Mouse (Mus musculus) brain, embryonic 14.5 days (tissue): ENCODE measurements around the gene Ptpn14. TPM values are rescaled to one million over a fixed set of nuclear protein-coding genes. Genes with fewer than 3 reads are reported as not detected.

Source experiments
- DNase-seq: peaks from one replicate; pipeline ENCODE4 v3.0.0-alpha.2; 2011; ENCODE audit warnings: low read depth
- CTCF ChIP-seq: fragments of 200-500 bp; IDR thresholded peaks from 2 replicates; pipeline ENCODE4 v1.5.1; 2012; ENCODE audit warnings: inconsistent platforms, mild to moderate bottlenecking, moderate library complexity, borderline replicate concordance; ENCODE audit not compliant: insufficient read depth, insufficient read length; ENCODE audit errors: extremely low read depth
- POLR2A ChIP-seq: fragments of 200-500 bp; IDR thresholded peaks from 2 replicates; pipeline ENCODE4 v1.6.1; 2012; ENCODE audit warnings: mild to moderate bottlenecking, inconsistent platforms, borderline replicate concordance; ENCODE audit not compliant: poor library complexity, insufficient read depth, insufficient read length, severe bottlenecking; ENCODE audit errors: extremely low read depth
- polyA plus RNA-seq: library from polyadenylated mRNA; depleted of rRNA; stranded (reverse); fragments of >200 nt; gene quantifications from 2 replicates; pipeline ENCODE4 v1.2.3, GENCODE M21; 2012

Gene Ptpn14
- polyA plus RNA-seq, 1 experiment: 4.9 TPM

GRCm38 (mm10) chr1:189727346-189727883, 653 bp upstream of the Ptpn14 start:
- peak; percentile 46 for DNase-seq
- TF ChIP-seq POLR2A (no peak), CTCF (no peak)

GRCm38 (mm10) chr1:189728784-189729115, 682 bp downstream of the Ptpn14 start:
- no peak for DNase-seq

GRCm38 (mm10) chr1:189729141-189729815, 1.2 kb downstream of the Ptpn14 start:
- no peak for TF ChIP-seq CTCF
- no peak for TF ChIP-seq POLR2A
- DNase-seq: no peak

More at GRCm38 (mm10) chr1:189728784-189729115, 682 bp downstream of the Ptpn14 start:
- TF ChIP-seq CTCF (no peak), POLR2A (no peak)

- TF ChIP-seq POLR2A (no peak), CTCF (no peak)
- peak; percentile 34 for DNase-seq
Measured at GRCm38 (mm10) chr1:189731697-189732096, 3.6 kb downstream of the Ptpn14 start.

- TF ChIP-seq POLR2A: no peak
- no peak for TF ChIP-seq CTCF
Measured at GRCm38 (mm10) chr1:189732156-189732555, 4.1 kb downstream of the Ptpn14 start.

GRCm38 (mm10) chr1:189740075-189740474, 12.0 kb downstream of the Ptpn14 start:
- DNase-seq: no peak
- no peak for TF ChIP-seq CTCF
- no peak for TF ChIP-seq POLR2A

More at GRCm38 (mm10) chr1:189732156-189732555, 4.1 kb downstream of the Ptpn14 start:
- DNase-seq: no peak

- DNase-seq: no peak
Measured at GRCm38 (mm10) chr1:189742041-189742440, 14.0 kb downstream of the Ptpn14 start.

GRCm38 (mm10) chr1:189743136-189743535, 15.1 kb downstream of the Ptpn14 start:
- DNase-seq: no peak
- no peak for TF ChIP-seq POLR2A
- no peak for TF ChIP-seq CTCF

More at GRCm38 (mm10) chr1:189742041-189742440, 14.0 kb downstream of the Ptpn14 start:
- TF ChIP-seq POLR2A: no peak
- TF ChIP-seq CTCF: no peak

- TF ChIP-seq POLR2A (no peak), CTCF (no peak)
- no peak for DNase-seq
Measured at GRCm38 (mm10) chr1:189744914-189745710, 17.0 kb downstream of the Ptpn14 start.

- TF ChIP-seq POLR2A (no peak), CTCF (no peak)
- DNase-seq: no peak
Measured at GRCm38 (mm10) chr1:189746520-189746919, 18.5 kb downstream of the Ptpn14 start.

- TF ChIP-seq CTCF (no peak), POLR2A (no peak)
- DNase-seq: no peak
Measured at GRCm38 (mm10) chr1:189749789-189750188, 21.7 kb downstream of the Ptpn14 start.
